Mouse (Mus musculus): ENCODE data around the gene Kcnh6.
"Not testable (repeated sequence)": the region's sequence is repeated elsewhere in the genome, so short reads cannot be mapped to it uniquely, and the experiment has no call there.

Gene Kcnh6

DNA sequence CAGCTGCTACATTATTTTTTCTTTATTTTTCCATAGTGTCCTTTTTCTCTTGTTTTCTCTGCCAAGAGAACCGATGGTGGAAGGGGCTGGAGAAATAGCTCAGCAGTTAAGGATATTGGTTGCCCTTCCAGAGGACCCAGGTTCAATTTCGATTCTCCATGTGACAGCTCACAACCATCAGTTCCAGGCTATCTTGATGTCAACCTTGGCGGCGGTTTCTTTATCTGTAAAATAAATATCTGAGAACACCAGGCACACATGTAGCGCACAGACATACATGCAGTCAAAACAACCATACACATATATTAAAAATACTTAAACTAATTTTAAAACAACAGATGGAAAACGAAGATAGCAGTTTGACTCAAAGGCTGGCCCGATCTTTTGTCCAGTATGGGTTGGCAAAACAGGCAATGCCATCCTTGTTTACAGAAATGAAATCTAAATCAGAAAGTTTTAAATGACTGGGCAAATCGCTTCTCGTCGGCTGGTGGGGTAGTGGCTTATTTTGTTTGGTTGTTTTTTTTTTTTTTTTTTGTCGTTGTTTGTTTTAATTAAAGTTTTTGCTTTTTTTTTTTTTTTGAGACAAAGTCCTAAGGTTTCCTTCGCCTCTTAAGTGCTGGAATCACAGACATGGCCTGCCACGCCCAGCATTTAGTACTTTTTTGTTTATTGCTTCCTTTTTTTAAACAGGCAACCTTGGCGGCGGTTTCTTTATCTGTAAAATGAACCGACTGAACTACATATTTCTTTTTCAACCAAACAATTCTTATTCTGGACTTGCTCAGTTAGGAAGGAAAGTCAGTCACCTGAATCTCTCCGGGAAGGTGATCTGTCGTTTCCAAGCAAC lies 57.4 kb downstream of the Kcnh6 start:
- DNase-seq = no peak

DNA sequence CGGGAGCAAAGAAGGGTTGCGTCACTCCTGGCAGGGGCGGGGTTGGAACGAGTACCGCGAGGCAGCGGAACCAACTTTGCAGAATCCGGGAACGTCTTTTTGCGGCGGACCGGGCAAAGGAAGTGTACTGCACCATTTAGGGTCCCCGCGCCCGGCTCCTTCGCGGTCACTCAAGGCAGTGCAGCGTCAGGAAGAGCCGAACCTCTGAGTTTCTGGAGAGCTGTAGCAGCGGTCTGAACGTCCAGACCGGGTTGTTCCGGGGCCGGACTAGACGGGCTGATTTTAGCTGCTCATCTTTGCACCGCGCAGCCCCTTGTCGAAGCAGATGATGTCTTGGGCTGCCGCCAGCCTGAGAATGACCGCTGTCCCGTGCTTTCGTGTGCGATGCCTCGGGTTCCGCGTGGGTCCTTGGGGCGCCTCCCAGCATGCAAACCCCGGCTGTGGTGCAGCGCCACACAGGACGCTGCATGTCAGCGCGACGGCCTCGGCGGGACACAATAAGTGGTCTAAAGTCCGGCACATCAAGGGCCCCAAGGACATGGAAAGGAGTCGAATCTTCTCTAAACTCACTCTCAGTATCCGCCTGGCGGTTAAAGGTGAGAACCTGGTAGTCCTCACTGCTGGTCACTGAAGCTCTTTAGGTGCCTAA lies 58.1 kb downstream of the Kcnh6 start, which contains the start of gene Taco1:
Gene Taco1 (plus strand): TSS at position 139 of the 649 bp plus-strand sequence.
- DNase-seq = peak; percentile 94

DNA sequence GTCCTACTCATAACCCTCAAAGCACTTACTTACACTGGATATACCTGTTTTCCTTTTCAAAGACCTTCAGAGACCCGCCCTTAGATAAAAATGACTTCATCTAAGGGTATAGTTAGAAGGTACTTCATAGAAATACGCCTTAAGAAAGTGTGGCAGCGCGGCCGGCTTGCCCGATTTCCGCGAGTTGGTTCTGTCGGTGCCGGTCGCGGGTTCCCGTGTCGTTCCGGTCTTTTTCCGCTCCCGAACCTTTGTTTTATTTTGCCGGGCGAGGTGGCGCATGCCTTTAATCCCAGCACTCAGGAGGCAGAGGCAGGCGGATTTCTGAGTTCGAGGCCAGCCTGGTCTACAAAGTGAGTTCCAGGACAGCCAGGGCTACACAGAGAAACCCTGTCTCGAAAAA lies 58.7 kb downstream of the Kcnh6 start:
- not testable (repeated sequence) for DNase-seq

DNA sequence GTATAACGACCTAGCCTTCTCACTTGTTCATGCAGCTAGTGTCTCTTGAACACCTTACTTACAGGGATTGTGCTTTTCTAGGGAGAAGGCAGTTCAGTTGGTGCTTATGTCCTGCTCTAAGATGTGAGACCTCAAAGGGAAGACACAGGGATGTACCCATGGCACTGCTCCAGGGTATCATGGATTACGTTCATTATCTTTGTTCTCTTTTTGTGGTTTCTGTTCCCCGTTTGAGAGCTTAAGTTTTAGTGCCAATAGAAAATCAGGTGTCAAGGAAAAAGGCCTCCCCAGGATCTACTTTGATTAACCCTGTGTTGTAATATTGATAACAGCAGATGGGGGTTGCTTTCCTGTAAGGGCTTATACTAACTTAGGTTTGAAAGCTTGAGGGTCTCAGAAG lies 65.8 kb downstream of the Kcnh6 start:
- no peak for DNase-seq

DNA sequence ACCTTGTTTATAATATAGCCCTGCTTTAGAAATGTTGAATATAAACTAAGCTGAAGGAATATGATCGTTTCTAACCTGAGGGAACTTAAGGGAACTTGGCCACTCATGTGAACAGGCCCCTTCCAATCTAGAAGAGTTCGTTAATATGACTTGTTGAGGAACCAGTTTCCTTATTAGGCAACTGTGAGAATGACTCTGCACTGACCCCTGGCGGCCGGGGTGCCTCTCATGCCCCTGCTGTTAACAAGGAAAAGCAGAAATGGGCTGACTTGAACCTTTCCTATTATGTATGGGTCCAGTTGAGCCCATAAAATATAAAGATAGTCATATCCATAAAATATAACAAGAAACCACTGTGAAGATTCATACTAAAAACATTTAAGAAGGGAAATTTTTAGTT lies 68.4 kb downstream of the Kcnh6 start:
- DNase-seq = peak; percentile 61

All from cerebellum, adult 8-10 months (tissue).